Mouse (Mus musculus) liver, embryonic 13.5 days (tissue): ENCODE data around the gene Grik3. TPM values are rescaled to one million over a fixed set of nuclear protein-coding genes. Genes with fewer than 3 reads are reported as not detected.

Source experiments
- ATAC-seq: fragments of 200-750 bp; cut with Nextera tagmentation; 2 replicates; pipeline ENCODE4 v1.8.0; 2017; ENCODE audit warnings: low read depth, mild to moderate bottlenecking, moderate number of reproducible peaks, moderate library complexity
- DNase-seq: peaks from one replicate; pipeline ENCODE4 v3.0.0; 2022
- H3K27ac ChIP-seq: fragments of 300-500 bp; sonication (generic); 2 replicates; pipeline ENCODE4 v1.5.1; 2015; ENCODE audit warnings: moderate library complexity, mild to moderate bottlenecking, inconsistent platforms
- H3K27me3 ChIP-seq: fragments of 300-500 bp; sonication (generic); 2 replicates; pipeline ENCODE4 v1.6.1; 2015; ENCODE audit warnings: mild to moderate bottlenecking, inconsistent platforms
- H3K36me3 ChIP-seq: fragments of 300-500 bp; sonication (generic); 2 replicates; pipeline ENCODE4 v1.6.1; 2015; ENCODE audit warnings: mild to moderate bottlenecking, inconsistent platforms
- H3K4me1 ChIP-seq: fragments of 300-500 bp; sonication (generic); replicated peaks from 2 replicates; pipeline ENCODE4 v1.6.1; 2015; ENCODE audit warnings: inconsistent platforms
- H3K4me2 ChIP-seq: fragments of 300-500 bp; sonication (generic); 2 replicates; pipeline ENCODE4 v1.6.1; 2015; ENCODE audit warnings: inconsistent platforms, mild to moderate bottlenecking, moderate library complexity
- H3K4me3 ChIP-seq: fragments of 300-500 bp; sonication (generic); replicated peaks from 2 replicates; pipeline ENCODE4 v1.5.1; 2015; ENCODE audit warnings: mild to moderate bottlenecking, inconsistent platforms
- H3K9ac ChIP-seq: fragments of 300-500 bp; sonication (generic); 2 replicates; pipeline ENCODE4 v1.6.1; 2015; ENCODE audit warnings: mild to moderate bottlenecking, inconsistent platforms
- H3K9me3 ChIP-seq: fragments of 300-500 bp; sonication (generic); replicated peaks from 2 replicates; pipeline ENCODE4 v1.6.1; 2016; ENCODE audit warnings: inconsistent platforms
- WGBS: fragments of 180-500 bp; shearing (Covaris S2); methylation state at CpG from one replicate; pipeline ENCODE4 v1.1.7; 2015; ENCODE audit not compliant: insufficient replicate concordance; 5-methylcytosine and 5-hydroxymethylcytosine counted together
- polyA plus RNA-seq: library from polyadenylated mRNA; unstranded; fragments of >200 nt; fragmentation: Nextera tagmentation; extraction: Ambion mirVana; gene quantifications from 2 replicates; pipeline ENCODE4 v1.2.1, GENCODE M21; 2015

The Grik3 gene
- polyA plus RNA-seq, 1 experiment from 2014 or later: 0.01 TPM

DNA sequence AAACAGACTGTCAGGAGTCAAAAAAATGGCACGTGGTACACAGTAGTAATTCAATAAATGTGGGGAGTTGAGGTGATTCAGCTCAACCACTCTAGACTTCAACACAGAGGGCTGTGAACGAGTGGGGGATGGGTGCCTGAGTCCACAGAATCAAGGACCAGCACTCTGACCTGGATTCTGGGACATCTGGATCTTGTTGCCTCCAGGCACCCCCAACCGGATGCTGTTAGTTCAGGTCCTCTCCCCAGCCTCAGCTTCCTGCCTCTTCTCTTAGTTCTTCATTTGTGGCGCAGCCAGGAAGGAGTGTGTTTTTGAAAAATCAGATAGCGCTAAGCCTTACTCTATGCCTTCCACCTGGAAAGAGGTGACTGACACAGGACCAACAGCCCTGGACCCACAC is 175.5 kb downstream of the Grik3 start:
- H3K27ac ChIP-seq: no peak overlapping the region
- WGBS: 36% methylated on average over 5 of the region's 5 CpGs
- DNase-seq: no peak
- ATAC-seq: no peak
- no peaks in the 10 kb centered on the region for H3K9me3 ChIP-seq
- no peak overlapping the region for H3K9ac ChIP-seq
- H3K27me3 ChIP-seq: no peaks in the 10 kb centered on the region
- H3K36me3 ChIP-seq: no peaks in the 10 kb centered on the region
- no peaks in the 10 kb centered on the region for H3K4me1 ChIP-seq
- no peak overlapping the region for H3K4me2 ChIP-seq
- no peak overlapping the region for H3K4me3 ChIP-seq

DNA sequence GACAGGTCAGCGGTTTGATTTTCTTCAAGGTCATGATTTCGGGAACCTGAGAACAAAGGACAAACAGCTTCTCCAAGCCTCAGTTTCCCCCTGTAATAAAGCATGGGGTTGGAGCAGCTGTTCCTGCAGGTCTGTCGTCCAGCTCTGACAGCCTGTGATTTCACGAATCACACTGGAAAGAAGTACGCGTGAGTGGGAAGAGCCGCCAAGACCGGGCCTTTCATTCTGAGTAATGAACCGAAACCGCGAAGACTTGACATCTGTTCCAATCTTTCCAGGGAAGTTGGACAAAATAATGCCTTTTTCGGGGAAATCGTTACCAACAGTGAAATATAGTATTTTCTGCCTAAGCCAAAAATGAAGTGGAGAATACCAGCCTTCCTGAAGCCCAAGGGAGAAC is 191.5 kb downstream of the Grik3 start:
- no peaks in the 10 kb centered on the region for H3K36me3 ChIP-seq
- DNase-seq: no peak
- 83% methylated on average over 13 of the region's 13 CpGs for WGBS
- ATAC-seq: no peak
- H3K9me3 ChIP-seq: no peaks in the 10 kb centered on the region
- no peak overlapping the region for H3K27ac ChIP-seq
- H3K4me1 ChIP-seq: no peaks in the 10 kb centered on the region
- no peak overlapping the region for H3K4me2 ChIP-seq
- H3K27me3 ChIP-seq: no peaks in the 10 kb centered on the region
- no peak overlapping the region for H3K9ac ChIP-seq
- H3K4me3 ChIP-seq: no peak overlapping the region

DNA sequence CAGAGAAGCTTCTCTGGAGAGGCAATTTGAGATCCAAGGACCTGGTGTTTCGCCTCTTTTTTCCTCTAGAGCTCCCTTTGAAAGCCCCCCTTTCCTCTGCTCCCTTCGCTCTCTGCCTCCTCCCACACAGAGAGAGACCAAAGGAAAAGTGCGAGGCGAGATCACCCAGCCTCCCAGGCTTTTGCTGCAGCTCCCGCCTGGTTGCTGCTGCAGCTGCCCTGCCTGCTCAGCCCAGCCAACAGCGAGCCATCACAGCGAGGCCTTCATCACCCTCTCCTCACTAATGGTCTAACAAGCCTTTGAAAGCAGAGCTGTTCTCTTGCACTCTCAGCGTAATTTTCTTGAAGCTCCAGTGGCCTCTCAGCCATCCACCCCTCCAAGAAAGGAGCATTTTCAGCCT is 196.6 kb downstream of the Grik3 start:
- DNase-seq (no peak), ATAC-seq (no peak)
- H3K27ac ChIP-seq: no peak overlapping the region
- 25% methylated on average over 8 of the region's 8 CpGs for WGBS
- no peak overlapping the region for H3K9ac ChIP-seq
- no peaks in the 10 kb centered on the region for H3K4me1 ChIP-seq
- H3K4me2 ChIP-seq: no peak overlapping the region
- H3K27me3 ChIP-seq: no peaks in the 10 kb centered on the region
- no peaks in the 10 kb centered on the region for H3K36me3 ChIP-seq
- H3K9me3 ChIP-seq: no peaks in the 10 kb centered on the region
- H3K4me3 ChIP-seq: no peak overlapping the region

DNA sequence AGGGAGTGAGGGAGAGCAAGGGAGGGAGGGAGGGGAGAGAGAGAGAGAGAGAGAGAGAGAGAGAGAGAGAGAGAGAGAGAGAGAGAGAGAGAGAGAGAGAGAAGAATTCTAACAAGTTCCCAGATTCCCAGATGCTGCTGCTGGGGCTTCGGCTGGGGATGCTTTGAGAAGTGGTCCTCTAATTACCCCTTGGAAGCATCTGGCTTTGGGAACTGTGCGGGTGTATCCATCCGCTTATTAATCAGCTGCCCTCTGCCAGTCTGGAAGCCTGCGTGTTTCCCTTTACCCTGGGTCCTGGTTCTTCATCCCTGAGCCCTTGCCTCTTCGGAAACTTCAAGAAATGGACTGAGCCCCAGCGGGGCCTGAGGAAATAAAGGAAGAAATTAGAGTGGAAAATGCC is 204.9 kb downstream of the Grik3 start:
- no peak for DNase-seq
- Histone ChIP-seq H3K4me2 (no peak overlapping the region), H3K4me3 (no peak overlapping the region), H3K27me3 (peaks cover 30% of the 10 kb centered on the region), H3K4me1 (no peaks in the 10 kb centered on the region), H3K9me3 (no peaks in the 10 kb centered on the region), H3K9ac (no peak overlapping the region), H3K36me3 (no peaks in the 10 kb centered on the region), H3K27ac (no peak overlapping the region)
- WGBS: 49% methylated on average over 6 of the region's 6 CpGs
- ATAC-seq: no peak

DNA sequence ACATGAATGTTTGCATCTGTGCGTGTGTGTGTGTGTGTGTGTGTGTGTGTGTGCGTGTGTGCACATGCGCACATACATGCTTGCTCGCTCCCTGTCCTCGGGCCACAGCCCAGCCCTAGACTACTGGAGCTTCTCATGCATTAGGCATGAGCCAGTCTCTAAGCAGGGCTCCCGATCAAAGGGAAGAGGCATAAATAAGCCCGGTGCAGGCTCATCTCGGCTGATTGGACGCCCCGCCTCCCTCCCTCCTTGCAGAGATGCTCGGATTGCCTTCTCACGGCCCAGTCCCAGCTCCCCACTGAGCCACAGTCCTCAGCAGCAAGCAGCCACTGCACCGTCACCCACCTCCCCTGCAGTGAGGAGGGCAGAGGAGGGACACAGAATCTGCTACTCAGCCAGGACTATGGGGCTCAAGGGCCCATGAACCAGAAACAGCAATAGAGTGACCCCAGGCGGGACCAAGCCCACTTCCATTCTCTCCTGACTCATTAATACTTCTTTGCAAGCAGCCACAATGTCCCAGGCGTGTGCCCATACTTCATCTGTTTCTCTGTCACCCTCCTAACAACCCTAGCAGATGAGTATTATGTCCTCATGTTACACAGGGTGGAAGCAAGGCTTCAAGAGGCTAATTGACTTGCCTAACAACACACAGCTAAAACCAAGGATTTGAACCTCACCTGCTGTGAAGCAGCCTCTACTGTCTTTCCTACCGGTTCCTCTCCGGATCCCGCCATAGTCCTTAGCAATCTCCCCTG is 205.9 kb downstream of the Grik3 start:
- Histone ChIP-seq H3K36me3 (no peaks in the 10 kb centered on the region), H3K27me3 (peaks cover 30% of the 10 kb centered on the region), H3K9me3 (no peaks in the 10 kb centered on the region), H3K9ac (no peak overlapping the region), H3K4me1 (no peaks in the 10 kb centered on the region), H3K4me3 (no peak overlapping the region), H3K4me2 (no peak overlapping the region), H3K27ac (no peak overlapping the region)
- WGBS: 23% methylated on average over 18 of the region's 18 CpGs
- ATAC-seq: no peak
- no peak for DNase-seq

DNA sequence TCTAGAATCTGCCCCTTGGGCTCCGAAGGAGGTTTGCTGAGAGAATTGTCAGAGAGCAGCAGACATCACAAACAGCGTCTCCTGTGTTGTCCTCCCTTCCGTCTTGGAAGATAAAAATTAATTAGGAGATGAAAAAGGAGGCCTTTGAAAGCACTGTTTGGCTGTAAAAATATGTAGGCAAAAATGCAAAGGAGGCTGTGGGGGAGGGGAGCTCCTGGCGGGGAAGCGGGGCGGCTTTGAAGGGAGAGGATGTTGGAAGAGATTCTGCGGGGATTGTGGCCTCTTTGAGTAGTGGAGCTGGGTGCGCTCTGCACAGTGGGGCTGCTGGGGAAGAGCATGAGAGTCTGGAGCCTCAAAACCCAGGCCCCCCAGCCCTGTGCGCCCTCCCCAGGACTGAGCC is 207.1 kb downstream of the Grik3 start:
- peaks cover 30% of the 10 kb centered on the region for H3K27me3 ChIP-seq
- no peaks in the 10 kb centered on the region for H3K4me1 ChIP-seq
- H3K9ac ChIP-seq: no peak overlapping the region
- WGBS: 27% methylated on average over 9 of the region's 9 CpGs
- ATAC-seq (no peak), DNase-seq (no peak)
- no peak overlapping the region for H3K4me3 ChIP-seq
- H3K4me2 ChIP-seq: no peak overlapping the region
- no peaks in the 10 kb centered on the region for H3K36me3 ChIP-seq
- no peak overlapping the region for H3K27ac ChIP-seq
- H3K9me3 ChIP-seq: no peaks in the 10 kb centered on the region

DNA sequence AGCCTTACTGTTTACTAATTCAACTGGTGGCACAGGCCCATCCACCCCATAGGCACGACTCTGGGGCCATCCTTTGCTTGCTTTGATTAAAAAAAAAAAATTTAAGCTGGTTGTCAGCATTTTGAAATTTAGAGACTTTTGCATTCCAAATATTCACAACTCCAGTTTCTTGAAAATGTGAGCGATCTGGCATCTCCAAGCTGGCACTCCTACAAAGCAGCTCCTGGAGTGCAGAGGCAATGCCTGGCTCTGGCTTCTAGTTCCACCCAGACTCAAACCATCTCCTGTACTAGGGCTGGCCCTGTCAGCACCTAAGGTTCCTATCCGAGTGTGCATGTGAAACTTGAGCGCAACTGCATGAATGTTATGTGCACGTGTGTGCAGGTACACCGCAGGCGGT is 208.6 kb downstream of the Grik3 start:
- H3K9ac ChIP-seq: no peak overlapping the region
- no peak for DNase-seq
- no peak overlapping the region for H3K4me2 ChIP-seq
- H3K4me3 ChIP-seq: no peak overlapping the region
- 73% methylated on average over 7 of the region's 7 CpGs for WGBS
- no peak overlapping the region for H3K27ac ChIP-seq
- H3K9me3 ChIP-seq: no peaks in the 10 kb centered on the region
- H3K4me1 ChIP-seq: no peaks in the 10 kb centered on the region
- peaks cover 30% of the 10 kb centered on the region for H3K27me3 ChIP-seq
- ATAC-seq: no peak
- H3K36me3 ChIP-seq: no peaks in the 10 kb centered on the region

DNA sequence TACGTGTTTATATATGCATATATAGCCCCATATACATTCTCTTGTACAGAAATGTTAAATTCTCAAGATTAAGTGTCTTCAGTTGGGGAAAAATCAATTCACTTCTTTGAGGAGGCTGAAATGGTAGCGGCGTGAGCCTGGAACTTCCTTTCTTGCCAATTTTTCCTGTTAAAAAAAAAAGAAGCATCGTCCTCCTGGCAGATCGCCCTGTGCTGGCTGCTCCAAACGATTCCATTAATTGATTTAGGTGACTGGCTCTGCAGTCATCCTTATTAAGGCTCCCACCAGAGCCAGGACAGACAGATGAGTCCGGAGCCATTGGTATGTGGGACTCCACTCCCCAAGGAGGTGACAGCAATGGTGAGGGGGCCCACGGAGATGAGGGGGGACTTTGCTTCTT is 209.8 kb downstream of the Grik3 start:
- no peaks in the 10 kb centered on the region for H3K4me1 ChIP-seq
- no peaks in the 10 kb centered on the region for H3K36me3 ChIP-seq
- ATAC-seq: no peak
- H3K27ac ChIP-seq: no peak overlapping the region
- no peak overlapping the region for H3K4me2 ChIP-seq
- 54% methylated on average over 8 of the region's 8 CpGs for WGBS
- no peak overlapping the region for H3K4me3 ChIP-seq
- H3K9me3 ChIP-seq: no peaks in the 10 kb centered on the region
- DNase-seq: no peak
- H3K9ac ChIP-seq: no peak overlapping the region
- H3K27me3 ChIP-seq: peaks cover 30% of the 10 kb centered on the region

DNA sequence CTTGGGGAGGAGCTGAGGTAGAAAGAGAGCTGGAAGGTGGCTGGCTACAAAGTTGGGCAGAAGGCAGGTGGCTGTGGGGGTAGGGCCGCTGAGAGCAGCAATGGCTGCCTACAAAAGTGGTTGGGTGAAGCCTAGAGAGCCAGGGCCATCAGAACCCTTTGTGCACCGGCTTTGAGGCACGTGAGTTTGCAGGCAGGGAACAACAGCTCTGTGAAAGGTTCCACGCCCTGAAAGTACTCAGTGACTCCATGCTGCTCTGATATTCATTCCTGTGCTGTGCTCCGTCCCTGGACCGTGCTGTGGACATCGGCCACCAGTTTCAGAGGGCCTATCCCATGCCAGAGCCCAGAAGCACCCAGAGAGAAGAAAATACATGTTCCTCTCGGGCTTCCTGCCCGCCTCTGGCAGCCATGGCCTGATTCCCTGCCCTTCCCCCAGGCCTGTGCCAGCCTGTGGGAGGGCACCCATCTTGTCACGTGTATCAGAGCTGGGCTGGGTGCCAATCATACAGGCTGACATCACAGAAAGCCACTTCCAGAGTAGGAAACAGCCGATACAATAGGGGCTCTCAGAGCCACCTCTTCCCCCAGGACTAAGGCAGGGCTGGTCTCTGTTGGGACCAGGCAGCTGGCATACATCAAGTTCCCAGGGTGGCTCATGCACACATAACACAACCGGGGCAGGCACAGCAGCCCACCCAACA is 212.3 kb downstream of the Grik3 start:
- no peak overlapping the region for H3K4me2 ChIP-seq

DNA sequence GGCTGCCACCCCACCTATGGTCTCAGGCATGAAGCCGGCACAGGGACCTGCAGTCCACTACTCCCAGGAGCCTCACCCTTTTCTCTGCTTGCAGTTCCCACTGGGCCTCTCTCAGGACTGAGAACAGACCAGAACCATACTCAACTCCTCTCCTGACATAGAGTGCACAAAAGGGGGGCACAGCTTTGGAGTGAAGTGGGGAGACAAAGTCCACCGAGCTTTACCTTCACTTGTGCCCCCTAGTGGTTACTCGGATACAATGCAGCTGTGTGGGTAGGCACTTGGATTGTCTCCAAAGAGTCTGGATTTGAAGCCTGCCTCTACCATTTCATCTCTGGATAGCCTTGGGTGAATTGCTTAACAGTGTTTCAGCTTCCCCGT is 212.8 kb downstream of the Grik3 start:
- Histone ChIP-seq H3K4me1 (no peaks in the 10 kb centered on the region), H3K4me3 (no peak overlapping the region), H3K36me3 (no peaks in the 10 kb centered on the region), H3K27ac (no peak overlapping the region), H3K9ac (no peak overlapping the region), H3K27me3 (peaks cover 2% of the 10 kb centered on the region), H3K4me2 (no peak overlapping the region), H3K9me3 (no peaks in the 10 kb centered on the region)
- DNase-seq: no peak
- ATAC-seq: no peak
- WGBS: 31% methylated on average over 4 of the region's 4 CpGs

More for the DNA sequence above, 212.3 kb downstream of the Grik3 start:
- Histone ChIP-seq H3K9ac (no peak overlapping the region), H3K4me3 (no peak overlapping the region), H3K27ac (no peak overlapping the region), H3K9me3 (no peaks in the 10 kb centered on the region), H3K4me1 (no peaks in the 10 kb centered on the region), H3K27me3 (peaks cover 7% of the 10 kb centered on the region), H3K36me3 (no peaks in the 10 kb centered on the region)
- ATAC-seq (no peak), DNase-seq (no peak)
- 52% methylated on average over 12 of the region's 12 CpGs for WGBS

DNA sequence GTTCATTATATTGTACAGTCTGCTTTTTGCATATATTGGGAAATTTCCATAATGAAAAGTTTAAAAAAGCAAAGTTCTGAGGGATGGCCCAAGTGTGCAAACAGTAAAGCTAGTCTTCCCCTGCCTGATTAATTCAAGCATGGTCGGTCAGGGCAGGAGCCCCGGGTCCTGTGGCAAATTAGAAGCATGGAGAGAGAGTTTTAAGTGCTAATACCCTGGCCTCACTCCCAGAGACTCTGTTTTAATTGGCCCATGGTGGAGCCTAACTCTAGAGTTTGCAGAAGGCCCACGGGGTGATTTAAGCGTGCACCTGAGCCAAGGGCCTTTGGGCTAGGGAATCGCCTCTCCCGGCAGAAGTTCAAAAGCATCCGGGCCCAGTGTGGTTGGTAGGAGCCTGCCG is 215.2 kb downstream of the Grik3 start:
- H3K4me1 ChIP-seq: no peaks in the 10 kb centered on the region
- H3K9ac ChIP-seq: no peak overlapping the region
- no peak overlapping the region for H3K4me2 ChIP-seq
- no peak for ATAC-seq
- no peaks in the 10 kb centered on the region for H3K27me3 ChIP-seq
- H3K4me3 ChIP-seq: no peak overlapping the region
- WGBS: 71% methylated on average over 8 of the region's 8 CpGs
- H3K27ac ChIP-seq: no peak overlapping the region
- no peak for DNase-seq
- H3K9me3 ChIP-seq: no peaks in the 10 kb centered on the region
- no peaks in the 10 kb centered on the region for H3K36me3 ChIP-seq

DNA sequence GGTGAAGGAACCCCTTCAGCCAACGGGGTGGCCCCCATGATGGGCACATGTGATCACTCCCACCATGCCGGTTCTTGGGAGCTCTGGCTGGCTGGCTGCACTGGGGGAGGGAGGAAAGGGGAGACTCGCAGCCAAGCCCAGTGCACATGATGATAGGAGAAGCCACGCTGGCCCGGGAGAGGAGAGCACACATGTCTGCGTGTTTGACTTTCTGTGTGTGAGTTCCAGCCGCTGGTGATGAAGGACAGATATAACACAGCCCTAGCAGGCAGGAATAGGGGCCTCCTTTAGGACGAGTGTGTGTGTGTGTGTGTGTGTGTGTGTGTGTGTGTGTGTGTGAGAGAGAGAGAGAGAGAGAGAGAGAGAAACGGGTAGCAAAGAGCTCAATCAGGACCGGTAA is 219.2 kb downstream of the Grik3 start:
- ATAC-seq (no peak), DNase-seq (no peak)
- H3K9me3 ChIP-seq: no peaks in the 10 kb centered on the region
- no peaks in the 10 kb centered on the region for H3K36me3 ChIP-seq
- no peak overlapping the region for H3K27ac ChIP-seq
- H3K4me1 ChIP-seq: no peaks in the 10 kb centered on the region
- no peak overlapping the region for H3K4me3 ChIP-seq
- H3K9ac ChIP-seq: no peak overlapping the region
- 59% methylated on average over 10 of the region's 10 CpGs for WGBS
- no peak overlapping the region for H3K4me2 ChIP-seq
- H3K27me3 ChIP-seq: no peaks in the 10 kb centered on the region
